Mouse (Mus musculus) lung, embryonic 15.5 days (tissue): ENCODE data around the gene Taf1. TPM values are rescaled to one million over a fixed set of nuclear protein-coding genes. Genes with fewer than 3 reads are reported as not detected.

ENCODE experiments used
- ATAC-seq: fragments of 200-750 bp; cut with Nextera tagmentation; 2 replicates; pipeline ENCODE4 v1.8.0; 2017; ENCODE audit warnings: moderate number of reproducible peaks, borderline replicate concordance; ENCODE audit not compliant: low FRiP score, low TSS enrichment; ENCODE audit errors: extremely low read depth
- H3K27ac ChIP-seq: fragments of 300-500 bp; sonication (generic); 2 replicates; pipeline ENCODE4 v1.5.1; 2015; ENCODE audit warnings: moderate library complexity, mild to moderate bottlenecking, inconsistent platforms
- H3K27me3 ChIP-seq: fragments of 300-500 bp; sonication (generic); 2 replicates; pipeline ENCODE4 v1.6.1; 2015; ENCODE audit warnings: inconsistent platforms
- H3K36me3 ChIP-seq: fragments of 300-500 bp; sonication (generic); 2 replicates; pipeline ENCODE4 v1.6.1; 2015; ENCODE audit warnings: inconsistent platforms
- H3K4me1 ChIP-seq: fragments of 300-500 bp; sonication (generic); 2 replicates; pipeline ENCODE4 v1.6.1; 2015; ENCODE audit warnings: inconsistent platforms
- H3K4me2 ChIP-seq: fragments of 300-500 bp; sonication (generic); 2 replicates; pipeline ENCODE4 v1.6.1; 2015; ENCODE audit warnings: inconsistent platforms, mild to moderate bottlenecking, moderate library complexity
- H3K4me3 ChIP-seq: fragments of 300-500 bp; sonication (generic); 2 replicates; pipeline ENCODE4 v1.5.1; 2015; ENCODE audit warnings: mild to moderate bottlenecking, inconsistent platforms
- H3K9ac ChIP-seq: fragments of 300-500 bp; sonication (generic); 2 replicates; pipeline ENCODE4 v1.6.1; 2015; ENCODE audit warnings: inconsistent platforms
- H3K9me3 ChIP-seq: fragments of 300-500 bp; sonication (generic); 2 replicates; pipeline ENCODE4 v1.6.1; 2016; ENCODE audit warnings: inconsistent platforms
- WGBS: fragments of 180-500 bp; shearing (Covaris S2); methylation state at CpG from one replicate; pipeline ENCODE4 v1.1.7; 2015; 5-methylcytosine and 5-hydroxymethylcytosine counted together
- polyA plus RNA-seq: library from polyadenylated mRNA; unstranded; fragments of >200 nt; fragmentation: Nextera tagmentation; extraction: Ambion mirVana; gene quantifications from 2 replicates; pipeline ENCODE4 v1.2.1, GENCODE M21; 2015

Gene Taf1
- polyA plus RNA-seq, 1 experiment from 2014 or later, result 14.7 TPM

DNA sequence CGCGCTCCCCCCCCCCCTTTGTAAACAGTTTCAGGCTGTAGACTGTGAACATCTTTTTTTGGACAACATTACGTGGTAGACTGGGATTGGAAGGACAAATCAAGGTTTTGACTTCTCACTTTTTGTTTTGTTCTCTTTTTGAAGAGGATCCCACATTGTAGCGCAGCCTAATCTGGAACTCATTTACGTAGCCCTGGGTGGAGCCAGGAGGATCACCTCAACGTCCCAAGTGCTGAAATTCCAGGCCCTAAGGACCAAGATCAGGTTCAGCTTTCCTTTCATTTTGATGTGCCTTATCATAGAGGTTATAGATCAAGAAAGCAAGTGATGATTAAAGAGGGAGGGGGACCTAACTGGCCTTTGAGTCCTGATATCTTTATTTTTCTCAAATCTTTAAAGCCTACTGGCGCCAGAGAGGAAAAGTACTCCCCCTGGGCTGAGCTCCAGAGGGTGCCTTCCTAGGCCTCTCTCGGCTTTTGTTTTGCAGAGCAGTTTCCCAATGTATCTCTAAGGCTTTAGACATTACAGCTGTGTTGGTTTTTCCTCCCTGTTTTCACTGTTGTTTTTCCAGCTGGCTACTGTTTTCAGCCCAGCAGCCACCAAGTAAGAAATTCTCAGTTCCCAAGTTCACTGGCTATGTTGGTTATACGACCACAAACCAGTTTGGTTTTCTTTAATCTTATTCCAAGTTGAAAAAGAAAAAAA, 104.4 kb downstream of the Taf1 start:
- Histone ChIP-seq H3K9ac (no peak overlapping the region), H3K9me3 (no peaks in the 10 kb centered on the region), H3K27me3 (peaks cover 22% of the 10 kb centered on the region; the same call in 1 of the 2 replicates), H3K4me3 (no peak overlapping the region), H3K4me2 (no peak overlapping the region), H3K36me3 (no peaks in the 10 kb centered on the region), H3K27ac (no peak overlapping the region), H3K4me1 (0 out of 2 replicates have a peak, but pooled peaks cover 3% of the 10 kb centered on the region)
- ATAC-seq, result no peak
- WGBS, result 42% methylated on average over 9 of the region's 9 CpGs

DNA sequence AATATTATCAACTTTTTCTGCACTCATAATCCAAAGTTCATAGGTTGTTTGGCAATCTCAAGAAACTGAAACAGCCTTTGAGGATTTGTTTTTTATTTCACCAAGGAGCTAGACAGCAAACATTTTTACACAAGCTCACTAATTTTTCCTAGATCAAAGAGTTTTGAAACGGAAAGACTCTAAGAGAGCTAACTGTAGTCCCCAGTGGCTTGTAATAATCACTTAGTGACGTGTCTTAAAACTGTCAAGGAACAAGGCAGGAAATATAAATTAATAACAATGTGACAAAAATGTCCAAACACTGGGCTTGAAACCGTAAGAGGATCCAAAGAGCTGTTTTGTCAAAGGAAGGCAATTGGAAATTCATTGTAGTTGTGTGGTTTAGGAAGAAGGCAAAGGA, 106.3 kb downstream of the Taf1 start:
- H3K36me3 ChIP-seq, result no peaks in the 10 kb centered on the region
- no peaks in the 10 kb centered on the region for H3K9me3 ChIP-seq
- peak overlapping the region; percentile 64; the same call in 1 of the 2 replicates for H3K4me3 ChIP-seq
- H3K4me2 ChIP-seq, result peak overlapping the region; percentile 49
- 22% methylated on average over 3 of the region's 3 CpGs for WGBS
- peaks cover 22% of the 10 kb centered on the region; the same call in 1 of the 2 replicates for H3K27me3 ChIP-seq
- no peak for ATAC-seq
- peak overlapping the region; percentile 44; the same call in 1 of the 2 replicates for H3K9ac ChIP-seq
- H3K4me1 ChIP-seq, result 0 out of 2 replicates have a peak, but pooled peaks cover 8% of the 10 kb centered on the region
- H3K27ac ChIP-seq, result 0 out of 2 replicates have a peak overlapping the region, but pooled peaks have one; percentile 41

DNA sequence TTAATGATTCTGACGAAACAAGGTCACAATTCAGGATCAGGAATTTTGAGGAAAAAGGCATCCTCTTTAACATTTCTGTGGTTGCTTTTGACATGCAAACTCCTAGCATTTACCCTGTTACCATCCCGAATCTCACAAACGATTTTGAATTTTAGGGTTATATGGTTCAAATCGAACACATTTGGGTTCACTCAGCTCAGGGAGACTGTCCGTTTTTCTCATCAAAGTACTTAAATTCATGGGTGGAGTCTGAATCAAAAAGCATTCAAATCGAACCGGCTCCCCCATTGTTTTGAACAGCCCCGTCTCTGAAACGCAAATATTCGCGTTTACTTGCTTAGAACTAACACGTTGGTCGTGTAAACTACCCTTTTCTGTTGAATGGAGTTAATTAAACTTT, 106.8 kb downstream of the Taf1 start:
- Histone ChIP-seq H3K27ac (peak overlapping the region; percentile 41; the same call in 1 of the 2 replicates), H3K36me3 (no peaks in the 10 kb centered on the region), H3K9me3 (no peaks in the 10 kb centered on the region), H3K4me2 (peak overlapping the region; percentile 49), H3K9ac (peak overlapping the region; percentile 44; the same call in 1 of the 2 replicates), H3K27me3 (peaks cover 22% of the 10 kb centered on the region; the same call in 1 of the 2 replicates), H3K4me1 (0 out of 2 replicates have a peak, but pooled peaks cover 8% of the 10 kb centered on the region), H3K4me3 (peak overlapping the region; percentile 64)
- WGBS, result 14% methylated on average over 13 of the region's 13 CpGs
- no peak for ATAC-seq

DNA sequence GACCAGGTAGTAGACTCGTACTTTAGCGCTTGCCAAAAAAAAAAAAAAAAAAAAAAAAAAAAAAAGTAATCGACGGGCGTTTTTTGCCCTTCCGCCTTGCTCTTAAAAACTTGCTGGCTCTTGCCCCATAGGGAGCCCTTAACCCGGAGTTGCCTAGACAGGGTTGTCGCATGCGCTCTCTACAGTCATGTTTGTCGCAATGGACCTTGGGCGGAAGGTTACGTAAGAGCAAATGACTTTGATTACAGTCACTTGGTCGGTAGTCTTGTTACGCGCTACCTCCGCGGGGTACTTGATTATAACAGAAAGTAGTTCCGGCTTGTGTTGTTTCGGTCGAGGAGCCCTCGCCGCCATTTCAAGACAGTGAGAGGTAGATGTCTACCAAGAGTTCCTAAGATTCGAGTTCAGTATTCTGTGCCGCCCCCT, 107.2 kb downstream of the Taf1 start, which contains the start of gene Ogt:
Gene Ogt, plus strand, starts transcription at position 320 of the 426 bp plus-strand sequence.
- peaks cover 22% of the 10 kb centered on the region; the same call in 1 of the 2 replicates for H3K27me3 ChIP-seq
- H3K9ac ChIP-seq, result peak within 1 kb of the TSS; percentile 71
- no peaks in the 10 kb centered on the region for H3K36me3 ChIP-seq
- no peaks in the 10 kb centered on the region for H3K9me3 ChIP-seq
- H3K4me1 ChIP-seq, result 0 out of 2 replicates have a peak, but pooled peaks cover 8% of the 10 kb centered on the region
- peak within 1 kb of the TSS; percentile 71 for H3K27ac ChIP-seq
- WGBS, result 11% methylated on average over 24 of the region's 24 CpGs
- peak; percentile 96 for ATAC-seq
- H3K4me2 ChIP-seq, result peak within 1 kb of the TSS; percentile 49
- peak within 1 kb of the TSS; percentile 64 for H3K4me3 ChIP-seq

DNA sequence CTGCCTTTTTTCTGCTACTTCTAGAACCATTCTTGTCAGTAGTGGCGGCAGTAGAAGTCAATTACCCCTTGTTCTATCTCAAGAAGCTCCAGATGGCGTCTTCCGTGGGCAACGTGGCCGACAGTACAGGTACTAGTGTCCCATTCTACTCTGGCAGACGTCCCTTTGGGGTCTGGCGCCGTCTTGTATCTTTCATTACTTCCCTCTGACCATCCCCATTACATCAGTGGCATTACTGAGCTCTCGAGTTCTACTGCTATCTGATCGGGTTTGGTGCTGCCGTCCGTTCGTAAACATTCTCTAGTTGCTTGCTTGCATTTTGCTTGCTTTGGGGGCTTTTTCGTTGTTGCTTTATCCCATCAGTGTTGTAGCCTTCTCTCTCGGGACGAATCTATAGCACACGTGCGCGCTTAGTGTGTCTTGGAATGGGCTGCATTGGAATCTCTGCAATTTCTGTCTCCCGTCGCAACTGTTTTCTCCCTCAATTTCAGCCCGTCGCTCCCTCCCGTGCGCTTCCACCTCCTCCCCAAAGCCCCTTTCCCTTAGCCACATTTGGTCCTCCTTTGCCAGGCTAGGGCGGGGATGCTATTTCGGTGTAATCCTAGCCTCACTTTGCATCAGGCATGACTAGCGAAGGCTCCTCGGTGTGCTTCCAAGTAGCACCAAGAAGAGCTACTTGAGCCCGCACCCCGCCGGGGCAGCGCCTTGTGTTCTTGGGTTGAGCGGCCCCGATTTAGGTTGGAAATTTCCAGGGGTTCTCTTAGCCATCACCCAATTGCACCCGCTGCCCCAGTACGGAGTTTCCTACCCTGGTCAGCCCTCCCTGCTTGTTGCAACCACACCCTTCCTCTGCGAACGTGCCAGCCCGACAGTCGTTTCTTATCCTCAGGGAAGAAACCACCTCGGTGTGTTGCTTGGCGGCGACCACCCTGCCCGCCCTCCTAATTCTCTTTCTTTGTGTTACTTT, 107.9 kb downstream of the Taf1 start:
- peaks cover 21% of the 10 kb centered on the region; the same call in 1 of the 2 replicates for H3K27me3 ChIP-seq
- peak overlapping the region; percentile 64 for H3K4me3 ChIP-seq
- H3K27ac ChIP-seq, result peak overlapping the region; percentile 71
- H3K36me3 ChIP-seq, result no peaks in the 10 kb centered on the region
- 9% methylated on average over 45 of the region's 45 CpGs for whole genome bisulfite sequencing
- H3K4me2 ChIP-seq, result peak overlapping the region; percentile 56
- H3K4me1 ChIP-seq, result 0 out of 2 replicates have a peak, but pooled peaks cover 8% of the 10 kb centered on the region
- H3K9me3 ChIP-seq, result no peaks in the 10 kb centered on the region
- H3K9ac ChIP-seq, result peak overlapping the region; percentile 71
- ATAC-seq, result peak; percentile 44

DNA sequence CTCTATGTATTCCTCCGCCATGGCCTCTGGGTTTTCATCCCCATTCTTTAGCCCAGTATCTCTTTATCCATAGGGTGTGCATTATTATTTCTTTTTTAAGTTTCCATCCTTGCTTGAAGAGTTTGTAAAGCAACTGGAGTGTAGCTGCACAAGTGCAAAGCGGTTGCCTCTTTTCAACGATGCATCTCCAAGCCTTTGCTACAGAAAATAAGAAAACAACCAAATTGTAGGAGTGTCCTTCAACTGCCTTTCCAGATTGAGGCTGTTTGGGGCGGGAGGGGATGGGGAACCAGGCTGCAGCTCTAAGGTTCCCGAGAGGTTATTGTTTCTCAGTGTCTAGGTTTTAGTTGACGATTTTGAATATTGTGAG, 108.6 kb downstream of the Taf1 start:
- H3K9ac ChIP-seq, result peak overlapping the region; percentile 71
- H3K27ac ChIP-seq, result no peak overlapping the region
- peaks cover 17% of the 10 kb centered on the region; the same call in 1 of the 2 replicates for H3K27me3 ChIP-seq
- 14% methylated on average over 6 of the region's 6 CpGs for WGBS
- no peaks in the 10 kb centered on the region for H3K36me3 ChIP-seq
- no peak for ATAC-seq
- no peaks in the 10 kb centered on the region for H3K9me3 ChIP-seq
- H3K4me1 ChIP-seq, result 0 out of 2 replicates have a peak, but pooled peaks cover 8% of the 10 kb centered on the region
- peak overlapping the region; percentile 56 for H3K4me2 ChIP-seq
- H3K4me3 ChIP-seq, result peak overlapping the region; percentile 64

DNA sequence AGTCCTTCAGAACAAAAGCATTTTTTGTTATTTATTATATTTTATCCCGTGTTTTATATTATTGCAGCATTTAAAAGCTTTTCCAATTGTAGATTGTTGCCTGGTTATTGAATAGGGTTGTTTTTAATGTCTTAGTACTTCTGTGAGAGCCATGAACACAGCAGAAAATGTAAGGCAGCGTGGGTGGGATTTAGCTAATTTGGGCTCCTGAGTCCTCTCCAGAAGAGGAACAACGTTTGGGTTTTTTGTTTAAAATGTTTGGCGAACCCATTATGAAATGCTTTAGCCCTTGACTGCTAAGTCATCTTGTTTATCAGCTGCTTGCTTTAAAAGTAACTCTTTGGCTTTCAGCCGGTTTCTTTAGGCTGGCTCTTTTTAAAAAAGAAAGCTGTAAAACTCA, 109.6 kb downstream of the Taf1 start:
- ATAC-seq, result no peak
- peak overlapping the region; percentile 64 for H3K4me3 ChIP-seq
- H3K4me1 ChIP-seq, result 0 out of 2 replicates have a peak, but pooled peaks cover 8% of the 10 kb centered on the region
- 17% methylated on average over 5 of the region's 5 CpGs for WGBS
- H3K9me3 ChIP-seq, result no peaks in the 10 kb centered on the region
- peak overlapping the region; percentile 71; the same call in 1 of the 2 replicates for H3K9ac ChIP-seq
- H3K36me3 ChIP-seq, result no peaks in the 10 kb centered on the region
- H3K27me3 ChIP-seq, result peaks cover 17% of the 10 kb centered on the region; the same call in 1 of the 2 replicates
- H3K27ac ChIP-seq, result no peak overlapping the region
- peak overlapping the region; percentile 56 for H3K4me2 ChIP-seq

DNA sequence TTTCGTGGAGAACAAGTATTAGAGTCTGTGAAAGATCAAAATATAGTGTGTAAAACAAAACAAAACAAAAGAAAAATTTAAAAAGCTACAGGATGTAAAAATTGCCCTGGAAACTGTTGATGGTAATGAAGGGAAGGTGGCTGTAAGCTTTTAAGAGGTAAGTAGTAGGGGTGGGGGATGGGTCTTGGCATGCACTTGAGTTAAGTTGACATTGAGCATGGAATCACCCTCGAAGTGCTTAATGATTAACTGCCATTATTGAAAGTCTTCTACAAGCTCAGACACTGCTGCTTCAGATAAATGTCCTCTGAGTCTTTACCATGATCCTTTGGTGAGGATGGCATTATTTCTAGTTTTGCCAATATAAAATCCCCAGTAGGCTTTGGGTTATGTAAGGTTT, 112.8 kb downstream of the Taf1 start:
- H3K9ac ChIP-seq, result no peak overlapping the region
- H3K27ac ChIP-seq, result no peak overlapping the region
- no peak for ATAC-seq
- 0 out of 2 replicates have a peak, but pooled peaks cover 2% of the 10 kb centered on the region for H3K27me3 ChIP-seq
- H3K4me1 ChIP-seq, result 0 out of 2 replicates have a peak, but pooled peaks cover 5% of the 10 kb centered on the region
- no peak overlapping the region for H3K4me3 ChIP-seq
- H3K36me3 ChIP-seq, result no peaks in the 10 kb centered on the region
- 51% methylated on average over 2 of the region's 2 CpGs for WGBS
- no peak overlapping the region for H3K4me2 ChIP-seq
- H3K9me3 ChIP-seq, result no peaks in the 10 kb centered on the region

DNA sequence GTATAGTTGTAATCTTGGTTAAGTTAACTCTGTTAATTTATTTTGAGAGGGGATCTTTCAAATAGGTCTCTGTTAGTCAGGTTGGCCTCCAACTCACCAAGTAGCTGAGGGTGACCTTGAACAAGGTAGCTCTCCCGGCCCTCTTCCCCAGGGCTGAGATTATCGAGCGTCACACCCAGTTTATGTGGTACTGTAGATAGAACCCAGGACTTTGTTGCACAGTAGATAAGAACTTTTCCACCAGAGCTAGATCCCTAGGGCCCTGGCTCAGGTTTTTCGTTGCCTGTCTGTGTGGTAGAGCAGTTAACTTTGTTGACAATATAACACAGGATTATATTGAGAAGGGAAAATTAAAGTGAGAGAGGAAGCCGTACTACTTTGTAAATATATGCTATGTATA, 114.1 kb downstream of the Taf1 start:
- H3K4me2 ChIP-seq, result no peak overlapping the region
- no peak for ATAC-seq
- H3K27me3 ChIP-seq, result no peaks in the 10 kb centered on the region
- no peak overlapping the region for H3K9ac ChIP-seq
- H3K9me3 ChIP-seq, result no peaks in the 10 kb centered on the region
- H3K4me1 ChIP-seq, result 0 out of 2 replicates have a peak, but pooled peaks cover 5% of the 10 kb centered on the region
- no peak overlapping the region for H3K4me3 ChIP-seq
- no peaks in the 10 kb centered on the region for H3K36me3 ChIP-seq
- 74% methylated on average over 5 of the region's 5 CpGs for WGBS
- no peak overlapping the region for H3K27ac ChIP-seq
